Mouse (Mus musculus): ENCODE measurements around the gene Iqgap1. TPM values are rescaled to one million over a fixed set of nuclear protein-coding genes. Genes with fewer than 3 reads are reported as not detected.
"Not testable (repeated sequence)": the region's sequence is repeated elsewhere in the genome, so short reads cannot be mapped to it uniquely, and the experiment has no call there.

Iqgap1 gene
- total RNA-seq, 2 experiments from 2014 or later, result 95.5 to 114 TPM

- no peak for DNase-seq
These were observed 55.3 kb downstream of the Iqgap1 start for GRCm38 (mm10) chr7:80770466-80770865.

DNA sequence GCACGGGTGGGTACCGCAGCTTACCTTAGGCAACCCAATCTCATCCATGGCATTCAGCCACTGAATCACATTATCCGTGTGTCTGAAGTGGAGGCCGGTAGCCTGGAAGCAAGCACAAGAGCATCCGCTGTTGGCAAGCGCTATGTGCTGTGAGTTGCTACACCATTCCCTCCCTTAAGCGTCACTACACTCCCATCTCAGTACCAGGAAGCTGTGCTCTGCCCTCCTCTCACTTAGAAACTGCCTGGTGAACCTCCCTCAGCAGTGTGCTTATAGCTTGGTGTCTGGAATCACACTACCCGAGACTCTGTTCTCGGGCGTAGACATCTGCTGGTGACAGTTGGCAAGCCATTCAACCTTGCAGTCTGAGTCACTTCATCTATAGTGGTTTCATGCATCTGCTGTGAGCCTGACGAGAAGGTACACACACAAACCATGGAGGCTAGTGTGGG is 58.9 kb downstream of the Iqgap1 start:
- DNase-seq, result no peak

DNA sequence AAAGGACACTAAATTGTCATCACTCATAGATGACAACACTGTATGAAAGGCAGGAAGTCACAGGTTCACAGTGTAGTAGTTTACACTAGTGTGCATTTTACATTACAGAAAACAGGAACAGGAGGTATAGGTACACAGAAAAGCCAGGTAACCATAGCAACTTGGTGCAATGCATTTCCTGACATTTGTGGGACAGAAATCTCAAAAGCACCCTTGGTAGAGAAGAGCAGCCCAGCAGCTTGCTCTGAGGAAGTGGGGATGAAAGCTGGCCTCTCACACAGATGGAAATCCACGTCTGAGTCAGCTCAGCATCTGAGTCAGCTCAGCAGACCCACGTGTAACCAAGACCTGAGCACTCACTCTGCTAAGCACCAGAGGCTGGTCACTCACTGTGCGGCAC is 59.7 kb downstream of the Iqgap1 start:
- peak; percentile 65 to 68 for DNase-seq

DNA sequence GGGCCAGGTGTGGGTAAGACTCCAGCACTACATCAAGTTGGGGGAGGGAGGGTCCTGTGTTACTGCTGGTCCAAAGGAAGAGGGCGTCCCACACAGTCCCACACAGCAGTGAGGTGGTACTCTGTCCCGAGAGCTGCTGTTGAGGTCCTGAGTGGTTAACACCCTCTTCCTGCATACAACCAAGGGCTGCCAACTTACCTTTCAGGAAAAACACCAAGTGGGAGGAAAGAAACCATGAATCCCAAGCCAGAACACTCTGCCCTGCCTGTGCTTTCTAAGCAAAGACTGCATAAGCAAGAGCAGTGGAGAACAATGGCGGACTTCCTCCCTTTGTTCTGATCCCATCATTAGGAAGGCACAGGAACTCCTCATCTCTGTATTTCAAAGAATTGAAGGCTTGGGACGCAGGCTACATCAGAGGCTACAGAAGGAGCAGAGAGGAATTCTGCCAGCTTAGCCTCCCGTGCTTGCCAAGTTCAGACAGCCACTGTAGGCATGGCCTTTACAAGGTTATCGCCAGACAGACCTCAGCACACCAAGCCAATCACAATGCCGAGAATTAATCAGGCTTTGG is 61.8 kb downstream of the Iqgap1 start:
- DNase-seq, result peak; percentile 74 to 75

DNA sequence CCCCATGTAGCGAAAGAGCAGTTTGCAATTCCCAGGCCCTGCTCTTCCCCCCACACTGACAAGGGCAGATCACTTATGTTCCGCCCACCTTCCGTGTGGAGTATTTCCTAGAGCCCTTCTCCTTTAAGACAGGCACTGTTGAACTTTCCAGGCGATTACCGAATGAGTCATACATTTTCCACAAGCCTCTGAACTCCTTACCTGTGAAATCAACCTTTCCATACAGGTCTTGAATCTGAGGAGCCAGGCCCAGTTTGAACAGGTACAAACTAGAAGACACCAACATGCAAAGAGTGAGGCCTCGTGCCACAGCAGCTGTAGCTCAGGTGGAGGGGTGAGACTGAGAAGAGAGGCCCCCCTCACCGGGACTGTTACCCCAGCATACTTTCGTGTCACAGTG is 63.5 kb downstream of the Iqgap1 start:
- no peak for DNase-seq

DNA sequence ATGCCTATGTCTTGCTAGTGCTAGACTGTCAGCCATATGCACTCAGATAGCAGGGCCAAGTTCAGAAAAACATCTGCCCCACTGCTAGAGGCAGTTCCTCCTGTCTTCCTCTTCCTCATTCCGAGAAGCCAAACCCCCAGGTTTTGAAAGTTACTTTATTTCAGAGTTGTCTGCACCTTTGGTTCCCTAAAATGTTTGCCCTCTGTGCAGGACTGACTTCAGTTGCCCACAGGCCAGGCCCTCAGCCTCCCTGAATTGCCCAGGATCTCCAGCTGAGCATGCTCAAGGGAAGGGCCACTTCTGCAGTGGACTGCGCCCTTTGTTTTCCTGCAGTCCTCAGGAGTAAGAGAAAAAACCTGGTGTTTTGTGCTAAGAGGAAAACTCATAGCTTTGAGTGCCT is 71.7 kb downstream of the Iqgap1 start:
- no peak for DNase-seq

DNA sequence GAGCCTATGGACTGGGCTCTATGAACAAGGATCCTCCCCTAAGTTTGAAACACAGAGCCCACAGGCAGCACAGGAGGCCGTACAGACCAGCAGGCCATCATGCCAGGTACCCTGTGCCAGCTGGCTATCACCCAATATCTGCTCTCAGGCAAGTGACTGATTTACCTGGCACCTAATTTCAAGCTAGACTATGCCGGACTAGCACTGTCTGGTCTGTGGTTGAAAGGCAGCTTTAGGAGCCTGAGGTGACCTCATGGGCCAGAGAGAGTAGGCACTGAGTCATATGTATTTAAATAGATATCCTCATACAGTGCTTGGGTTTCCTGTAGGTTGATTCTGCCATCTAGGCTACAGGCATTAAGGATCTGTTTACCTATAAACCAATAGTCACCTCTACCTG is 72.2 kb downstream of the Iqgap1 start:
- DNase-seq, result peak in 1 of 2 experiments; percentile 32

- no peak for DNase-seq
These were observed 76.2 kb downstream of the Iqgap1 start for GRCm38 (mm10) chr7:80749624-80750023.

GRCm38 (mm10) chr7:80749109-80749508 is 76.7 kb downstream of the Iqgap1 start:
- not testable (repeated sequence) for DNase-seq

DNA sequence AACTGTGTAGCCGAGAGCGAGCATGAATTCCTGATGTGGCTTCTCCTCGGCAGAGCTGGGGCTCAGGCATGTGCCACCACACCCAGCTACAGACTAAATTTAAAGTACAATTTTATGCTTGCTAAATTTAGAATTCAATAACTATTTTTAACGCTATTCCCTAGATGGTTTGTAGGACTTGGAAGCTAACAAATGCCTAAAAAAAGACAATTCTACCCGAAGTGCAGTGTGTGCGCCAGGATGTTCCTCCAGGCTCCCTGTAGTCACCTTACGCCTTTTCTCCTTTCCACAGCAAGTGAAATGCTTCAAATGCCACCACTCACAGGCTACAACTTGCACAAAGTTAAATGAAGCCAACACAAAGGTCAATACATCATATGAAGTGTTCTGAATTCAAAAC is 78.4 kb downstream of the Iqgap1 start:
- no peak for DNase-seq

- no peak for DNase-seq
These were observed 79.5 kb downstream of the Iqgap1 start for GRCm38 (mm10) chr7:80746166-80746761.

GRCm38 (mm10) chr7:80745746-80746145 is 80.0 kb downstream of the Iqgap1 start:
- DNase-seq, result no peak

DNA sequence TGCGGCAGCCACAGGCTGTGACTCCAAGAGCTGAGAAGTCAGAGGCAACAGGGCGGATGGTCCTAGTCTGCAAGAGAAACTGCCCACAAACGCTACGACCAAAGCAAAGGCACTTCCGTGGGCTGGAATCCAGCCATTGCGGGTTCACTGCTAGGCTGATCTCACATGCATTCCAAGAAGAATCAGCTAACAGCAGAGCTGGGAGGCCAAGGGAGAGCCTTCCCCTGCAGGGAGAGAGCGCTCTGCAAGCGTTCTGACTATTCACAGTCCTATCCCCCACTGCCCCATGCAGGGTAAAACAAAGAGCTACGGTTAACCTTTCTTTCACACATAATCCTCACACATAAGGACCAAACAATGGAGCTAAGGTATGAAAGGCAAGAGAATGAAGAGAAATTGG is 80.5 kb downstream of the Iqgap1 start:
- DNase-seq, result no peak

DNA sequence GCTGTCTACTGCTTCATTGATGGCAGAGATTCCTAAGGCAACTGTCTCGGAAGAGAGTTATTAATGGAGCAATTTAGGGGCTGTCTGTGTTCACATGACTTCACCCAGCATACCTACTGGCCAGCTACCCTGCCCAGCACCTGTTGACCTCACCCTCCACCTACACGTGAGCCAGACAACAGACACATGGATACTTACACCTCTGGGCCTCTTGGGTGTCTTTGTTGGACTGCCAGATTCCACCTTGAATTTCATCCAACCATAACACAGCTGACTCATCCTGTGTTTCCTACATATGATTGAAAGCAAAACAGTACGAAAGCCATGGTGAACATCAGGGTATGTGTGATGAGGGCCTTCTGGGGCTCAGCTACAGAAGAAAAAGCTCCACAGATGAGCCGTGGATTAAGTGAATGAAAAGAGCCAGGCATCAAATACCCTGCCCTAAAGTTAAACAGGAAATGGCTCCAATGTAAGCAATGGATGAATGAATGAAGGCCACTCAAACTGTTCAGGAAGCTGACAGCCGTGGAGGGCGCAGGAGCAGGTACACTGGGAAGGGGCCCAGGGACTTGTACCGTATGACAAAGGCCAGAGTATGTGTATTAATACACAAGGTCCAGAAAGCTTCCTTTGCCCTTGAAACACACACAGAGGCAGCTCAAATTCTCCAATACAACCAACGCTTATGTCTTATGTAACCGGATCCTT is 81.7 kb downstream of the Iqgap1 start:
- peak; percentile 25 to 32 for DNase-seq

DNA sequence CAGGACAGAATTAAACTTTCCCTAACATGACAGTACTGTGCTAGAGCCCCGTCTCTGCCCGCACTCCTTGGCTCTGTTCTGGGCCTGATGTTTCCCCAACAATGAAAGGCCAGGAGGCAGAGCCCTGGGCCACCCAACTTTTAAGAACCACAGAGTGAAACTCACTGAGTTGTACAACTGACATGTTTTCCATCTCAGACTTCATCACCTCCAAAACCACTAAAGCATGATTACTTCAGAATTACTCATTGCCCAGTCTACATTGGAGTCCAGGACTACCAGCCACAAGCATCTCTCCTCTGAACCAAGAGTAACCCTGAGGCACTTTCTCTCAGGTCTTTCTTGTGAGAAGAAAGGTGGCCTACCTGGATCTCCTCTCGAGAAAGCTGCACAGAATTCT is 83.1 kb downstream of the Iqgap1 start:
- no peak for DNase-seq

- peak; percentile 88 to 92 for DNase-seq
These were observed 84.8 kb downstream of the Iqgap1 start for GRCm38 (mm10) chr7:80740954-80741353.

DNA sequence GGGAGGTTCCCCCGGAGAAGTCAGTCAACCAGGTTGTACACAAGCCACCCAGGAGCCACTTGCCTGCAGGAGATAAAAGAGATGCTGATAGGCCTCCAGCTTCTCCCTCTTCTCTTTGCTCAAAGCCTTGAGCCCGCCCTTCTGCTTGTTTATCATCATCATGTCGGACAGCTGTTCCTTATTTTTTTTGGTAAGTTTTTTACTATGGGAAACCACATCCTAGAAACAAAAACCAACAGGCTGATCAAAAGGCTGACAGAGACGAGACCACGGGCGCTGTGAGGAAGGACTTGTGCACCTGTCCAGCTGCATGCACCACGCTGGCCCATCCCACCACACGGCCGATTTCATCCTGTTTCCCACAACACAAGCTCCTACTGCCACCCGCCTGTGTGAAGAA is 89.6 kb downstream of the Iqgap1 start:
- no peak for DNase-seq

DNA sequence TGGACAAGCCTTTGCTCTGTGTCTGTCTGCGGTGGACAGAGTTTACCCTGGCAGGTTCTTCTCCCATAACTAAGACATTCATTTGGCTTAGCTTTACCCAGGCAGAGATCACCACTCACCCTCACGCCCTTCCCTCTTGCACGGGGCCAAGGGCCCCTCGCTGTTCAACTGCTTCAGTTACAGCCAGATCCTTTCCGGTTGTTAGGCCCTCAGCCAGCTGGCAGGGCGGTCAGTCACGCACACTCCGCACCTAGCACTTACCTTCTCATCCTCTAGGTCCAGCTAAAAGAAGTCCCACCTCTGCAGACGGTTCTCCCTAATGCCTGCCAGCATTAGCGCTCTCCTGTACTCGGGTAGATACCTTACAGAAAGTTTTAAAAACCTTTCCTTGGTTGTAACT is 92.8 kb downstream of the Iqgap1 start:
- no peak for DNase-seq

DNA sequence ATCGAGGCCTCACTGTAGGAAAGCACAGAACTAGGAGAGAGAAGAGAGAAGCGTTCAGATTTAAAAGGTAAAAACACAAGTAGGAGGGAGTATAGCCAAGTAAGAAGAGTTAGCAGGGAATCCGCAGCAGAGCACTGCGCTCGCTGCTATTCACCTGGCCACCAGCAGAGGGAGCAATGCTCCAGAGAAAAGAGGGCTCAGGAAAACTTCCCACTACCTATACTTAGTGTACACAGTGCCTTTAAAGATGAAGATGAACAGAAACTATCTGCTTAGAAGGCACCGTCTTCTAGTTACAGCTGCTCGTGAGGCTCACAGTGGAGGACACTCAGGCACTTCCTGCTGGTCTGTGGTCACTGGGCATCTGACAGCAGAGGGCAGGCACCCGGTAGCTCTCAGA is 96.1 kb downstream of the Iqgap1 start:
- DNase-seq, result peak; percentile 75 to 81

- no peak for DNase-seq
These were observed 104.7 kb downstream of the Iqgap1 start for GRCm38 (mm10) chr7:80721041-80721440.

DNA sequence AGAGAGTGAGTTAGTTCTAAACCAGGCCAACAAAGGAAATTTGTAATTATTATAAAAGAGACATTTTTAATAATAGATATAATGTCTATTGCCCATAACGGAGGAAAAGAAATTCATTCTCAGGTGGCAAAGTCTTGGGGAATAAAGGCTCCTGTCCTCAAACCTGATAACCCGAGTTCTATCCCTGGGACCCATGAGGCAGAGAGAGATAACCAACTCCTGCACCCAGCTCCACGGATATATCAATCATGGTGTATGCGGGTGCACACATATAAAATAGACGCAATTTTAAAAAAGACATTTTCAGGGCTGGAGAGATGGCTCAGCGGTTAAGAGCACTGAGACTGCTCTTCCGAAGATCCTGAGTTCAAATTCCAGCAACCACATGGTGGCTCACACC is 106.2 kb downstream of the Iqgap1 start:
- DNase-seq, result no peak

DNA sequence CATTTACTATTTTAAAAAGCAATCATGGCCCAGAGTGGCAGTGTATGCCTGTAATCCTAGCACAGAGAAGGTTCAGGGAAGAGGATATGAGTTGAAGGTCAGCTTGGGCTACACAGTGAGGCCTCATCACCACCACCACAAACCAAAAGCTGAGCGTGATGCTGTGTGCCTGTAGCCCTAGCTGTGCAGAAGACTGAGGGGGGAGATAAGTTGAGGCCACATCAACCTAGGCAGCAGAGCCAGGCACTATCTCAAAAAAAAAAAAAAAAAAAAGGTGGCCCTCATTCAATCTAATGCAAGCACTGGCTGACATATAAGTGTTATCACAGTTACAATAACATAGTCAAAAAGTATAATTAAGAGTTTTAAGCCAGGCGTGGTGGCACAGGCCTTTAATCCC is 106.7 kb downstream of the Iqgap1 start:
- no peak for DNase-seq

DNA sequence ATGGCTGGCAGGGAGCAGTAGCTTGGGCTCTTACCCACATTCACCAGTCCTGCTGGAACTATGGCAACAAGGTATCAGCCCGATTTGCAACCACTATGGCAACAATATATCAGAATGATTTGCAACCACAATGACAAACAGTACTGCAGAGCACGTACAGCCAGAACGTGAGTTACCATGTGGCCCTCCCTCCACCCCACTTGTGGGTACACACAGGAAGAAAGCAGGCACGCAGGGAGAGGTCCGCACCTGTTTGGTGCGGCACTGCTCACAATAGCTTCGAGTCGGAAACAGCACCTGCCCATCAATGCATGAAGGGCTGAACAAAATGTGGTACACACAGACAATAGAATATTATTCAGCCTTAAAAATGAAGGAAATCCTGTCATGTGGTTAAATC is 107.3 kb downstream of the Iqgap1 start:
- no peak for DNase-seq

DNA sequence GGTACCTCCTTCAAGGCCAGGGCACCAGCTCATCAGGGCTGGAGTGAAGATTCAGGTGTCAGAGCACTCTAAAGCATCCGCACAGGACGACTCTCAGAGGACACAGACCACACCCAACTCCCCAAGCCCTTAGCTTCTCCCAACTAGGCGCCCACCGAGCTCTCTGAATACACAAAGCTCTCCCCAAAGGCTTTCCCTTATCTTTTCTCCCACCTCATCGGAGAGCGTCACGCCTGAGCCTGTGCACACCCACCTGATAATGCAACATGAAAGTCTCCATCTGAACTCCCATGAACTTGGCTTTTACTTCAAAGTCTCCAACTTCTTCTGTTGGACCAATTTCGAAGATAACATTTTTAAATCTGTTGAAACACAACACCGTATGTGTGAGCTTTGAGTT is 109.0 kb downstream of the Iqgap1 start:
- no peak for DNase-seq

Measured in adrenal gland, postnatal 36 days (tissue).